Mouse (Mus musculus): ENCODE results near the gene Ssh2.
"Not testable (repeated sequence)": the region's sequence is repeated elsewhere in the genome, so short reads cannot be mapped to it uniquely, and the experiment has no call there.

Gene Ssh2

DNA sequence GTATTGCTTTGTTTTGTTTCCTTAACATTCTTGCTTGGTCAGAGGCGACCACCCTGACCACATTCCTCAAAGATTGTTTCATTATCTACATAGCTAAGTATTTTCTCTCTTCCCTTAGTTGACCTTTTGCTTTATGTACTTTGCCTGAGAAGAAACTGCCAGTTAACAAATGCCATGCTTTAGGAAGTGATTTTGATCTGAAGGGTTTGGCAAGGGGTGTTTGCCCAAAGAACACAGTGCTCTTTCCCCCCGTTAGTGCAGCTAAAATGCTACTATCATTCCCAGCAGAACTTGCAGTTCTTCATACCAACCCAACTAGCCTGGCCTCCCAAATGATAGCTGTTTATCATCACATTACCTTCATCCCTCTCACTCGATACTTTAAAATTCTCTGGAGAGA is 168.1 kb downstream of the Ssh2 start:
- no peak overlapping the region for H3K4me3 ChIP-seq (replicated peaks; ENCODE audit: low read length)
- no peaks in the 10 kb centered on the region for H3K9me3 ChIP-seq (ENCODE audit: low read length)
- no peaks in the 10 kb centered on the region for H3K36me3 ChIP-seq (ENCODE audit: insufficient read depth, low read length)
- H3K4me1 ChIP-seq (replicated peaks; ENCODE audit: low read depth, low read length), result no peaks in the 10 kb centered on the region
- no peak for TF ChIP-seq NANOG (IDR thresholded peaks at IDR 0.05; ENCODE audit: borderline replicate concordance, low read length)
- no peak for TF ChIP-seq CTCF (conservative IDR thresholded peaks at IDR 0.05; ENCODE audit: low read length)
- TF ChIP-seq POU5F1 (IDR thresholded peaks at IDR 0.05; ENCODE audit: borderline replicate concordance, low read length), result no peak
- H3K27me3 ChIP-seq (ENCODE audit: insufficient read depth, low read length), result no peaks in the 10 kb centered on the region

DNA sequence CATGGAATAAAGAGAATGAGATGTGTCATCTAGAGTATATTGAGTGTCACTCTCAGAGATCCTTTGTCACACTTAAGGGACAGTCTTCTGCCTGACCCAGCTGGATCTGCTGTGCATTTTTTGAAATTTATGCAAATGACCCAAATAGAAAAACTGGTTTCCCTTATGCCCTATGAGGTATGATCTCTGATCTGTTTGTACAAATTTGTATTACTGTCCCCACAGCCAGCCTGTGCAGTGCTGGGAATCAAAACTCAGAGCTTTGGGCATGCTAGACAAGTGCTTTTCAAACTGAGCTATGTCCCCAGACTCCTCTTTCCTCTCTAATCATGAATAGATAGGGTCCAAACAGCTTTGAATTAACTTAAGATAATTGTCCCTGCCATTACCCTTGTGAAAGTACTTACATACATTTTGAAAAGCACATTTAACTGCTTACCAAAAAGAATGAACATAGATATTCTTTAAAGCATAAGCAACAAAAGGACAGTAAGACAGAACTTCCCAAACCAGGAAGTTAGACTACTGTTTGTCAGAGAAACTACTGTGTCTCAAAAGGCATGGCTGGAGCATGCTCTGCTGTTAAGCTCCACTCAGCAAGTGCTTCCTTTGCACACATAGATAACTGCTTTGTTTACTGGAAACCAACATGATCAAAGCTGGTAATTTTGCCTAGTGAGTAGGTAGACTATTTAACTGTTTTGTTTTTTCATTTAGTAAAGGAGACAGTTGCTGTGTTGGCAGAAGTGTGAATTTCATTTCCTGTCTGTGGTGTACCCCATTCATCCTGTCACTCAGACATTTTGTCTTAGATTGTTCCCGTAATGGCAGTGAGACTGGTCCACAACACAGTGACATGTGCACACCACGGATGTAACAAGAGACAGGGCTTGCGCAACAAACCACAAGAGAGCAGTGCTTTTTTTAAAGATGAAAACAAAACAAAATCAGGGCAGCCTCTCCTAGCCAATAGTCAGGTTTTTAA is 169.9 kb downstream of the Ssh2 start:
- no peak for TF ChIP-seq CTCF (conservative IDR thresholded peaks at IDR 0.05; ENCODE audit: low read length)
- no peak for TF ChIP-seq POU5F1 (IDR thresholded peaks at IDR 0.05; ENCODE audit: borderline replicate concordance, low read length)
- no peak for TF ChIP-seq NANOG (IDR thresholded peaks at IDR 0.05; ENCODE audit: borderline replicate concordance, low read length)
- H3K4me3 ChIP-seq (replicated peaks; ENCODE audit: low read length), result no peak overlapping the region
- H3K4me1 ChIP-seq (replicated peaks; ENCODE audit: low read depth, low read length), result no peaks in the 10 kb centered on the region
- no peaks in the 10 kb centered on the region for H3K36me3 ChIP-seq (ENCODE audit: insufficient read depth, low read length)
- H3K9me3 ChIP-seq (ENCODE audit: low read length), result 0 out of 2 replicates have a peak, but pooled peaks cover 4% of the 10 kb centered on the region
- no peaks in the 10 kb centered on the region for H3K27me3 ChIP-seq (ENCODE audit: insufficient read depth, low read length)

DNA sequence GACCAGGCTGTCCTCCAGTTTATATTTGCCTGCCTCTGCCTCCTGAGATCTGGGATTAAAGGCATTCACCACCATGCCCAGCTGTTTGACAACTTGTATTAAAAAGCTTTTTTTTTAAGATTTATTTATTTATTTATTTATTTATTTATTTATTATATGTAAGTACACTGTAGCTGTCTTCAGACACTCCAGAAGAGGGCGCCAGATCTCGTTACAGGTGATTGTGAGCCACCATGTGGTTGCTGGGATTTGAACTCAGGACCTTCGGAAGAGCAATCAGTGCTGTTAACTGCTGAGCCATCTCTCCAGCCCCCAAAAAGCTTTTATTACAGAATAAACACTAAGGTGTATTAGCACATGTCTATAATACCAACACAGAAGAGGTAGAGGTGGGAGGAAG is 172.1 kb downstream of the Ssh2 start:
- not testable (repeated sequence) for H3K27me3 ChIP-seq (ENCODE audit: insufficient read depth, low read length); H3K4me1 ChIP-seq (replicated peaks; ENCODE audit: low read depth, low read length); H3K4me3 ChIP-seq (replicated peaks; ENCODE audit: low read length); H3K9me3 ChIP-seq (ENCODE audit: low read length); H3K36me3 ChIP-seq (ENCODE audit: insufficient read depth, low read length)

DNA sequence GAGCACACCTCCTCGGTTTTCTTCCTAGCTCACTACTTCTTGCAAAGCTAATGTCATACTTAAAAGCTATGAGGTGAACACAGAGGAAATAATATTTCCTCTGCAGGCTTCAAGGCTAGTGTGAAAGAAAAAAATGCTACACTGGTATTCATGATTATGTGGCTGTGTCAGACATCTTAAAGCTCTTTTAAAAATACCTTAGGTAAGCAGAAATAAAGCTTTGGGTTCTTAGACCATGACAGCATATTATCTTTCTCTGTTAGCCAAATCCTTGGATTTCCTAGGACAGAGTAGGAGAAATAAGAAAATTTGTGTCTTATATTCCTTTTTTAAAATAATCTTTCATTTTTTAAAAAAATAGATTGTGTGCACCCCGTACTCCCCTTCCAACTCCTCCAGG is 179.5 kb downstream of the Ssh2 start:
- no peak overlapping the region for H3K4me3 ChIP-seq (replicated peaks; ENCODE audit: low read length)
- H3K27me3 ChIP-seq (ENCODE audit: insufficient read depth, low read length), result no peaks in the 10 kb centered on the region
- no peaks in the 10 kb centered on the region for H3K36me3 ChIP-seq (ENCODE audit: insufficient read depth, low read length)
- 0 out of 2 replicates have a peak, but pooled peaks cover 5% of the 10 kb centered on the region for H3K9me3 ChIP-seq (ENCODE audit: low read length)
- no peaks in the 10 kb centered on the region for H3K4me1 ChIP-seq (replicated peaks; ENCODE audit: low read depth, low read length)
- TF ChIP-seq CTCF (conservative IDR thresholded peaks at IDR 0.05; ENCODE audit: low read length) (no peak), NANOG (IDR thresholded peaks at IDR 0.05; ENCODE audit: borderline replicate concordance, low read length) (no peak), POU5F1 (IDR thresholded peaks at IDR 0.05; ENCODE audit: borderline replicate concordance, low read length) (no peak)

DNA sequence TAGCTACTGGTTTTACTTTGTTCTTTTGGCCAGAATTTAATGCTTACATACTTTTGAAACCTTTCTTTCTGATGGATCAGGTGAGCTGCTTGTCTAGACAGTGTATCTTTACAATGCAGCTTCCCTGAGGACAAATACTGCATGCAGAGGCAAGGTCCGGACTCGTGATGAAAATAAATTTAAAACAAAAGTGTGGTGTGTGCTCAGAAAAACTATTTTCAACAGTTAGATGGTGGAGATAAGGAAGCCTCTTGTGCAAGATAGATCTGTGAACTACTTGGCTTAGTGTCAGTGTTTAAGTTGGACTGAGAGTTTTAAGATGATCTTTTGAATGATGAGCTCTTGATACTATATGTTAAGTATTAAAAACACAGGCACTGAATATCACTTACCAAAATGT is 186.4 kb downstream of the Ssh2 start:
- Histone ChIP-seq H3K4me3 (replicated peaks; ENCODE audit: low read length) (no peak overlapping the region), H3K27me3 (ENCODE audit: insufficient read depth, low read length) (no peaks in the 10 kb centered on the region), H3K4me1 (replicated peaks; ENCODE audit: low read depth, low read length) (no peaks in the 10 kb centered on the region), H3K9me3 (ENCODE audit: low read length) (no peaks in the 10 kb centered on the region), H3K36me3 (ENCODE audit: insufficient read depth, low read length) (no peaks in the 10 kb centered on the region)
- TF ChIP-seq CTCF (conservative IDR thresholded peaks at IDR 0.05; ENCODE audit: low read length), result no peak
- no peak for TF ChIP-seq POU5F1 (IDR thresholded peaks at IDR 0.05; ENCODE audit: borderline replicate concordance, low read length)
- TF ChIP-seq NANOG (IDR thresholded peaks at IDR 0.05; ENCODE audit: borderline replicate concordance, low read length), result no peak

DNA sequence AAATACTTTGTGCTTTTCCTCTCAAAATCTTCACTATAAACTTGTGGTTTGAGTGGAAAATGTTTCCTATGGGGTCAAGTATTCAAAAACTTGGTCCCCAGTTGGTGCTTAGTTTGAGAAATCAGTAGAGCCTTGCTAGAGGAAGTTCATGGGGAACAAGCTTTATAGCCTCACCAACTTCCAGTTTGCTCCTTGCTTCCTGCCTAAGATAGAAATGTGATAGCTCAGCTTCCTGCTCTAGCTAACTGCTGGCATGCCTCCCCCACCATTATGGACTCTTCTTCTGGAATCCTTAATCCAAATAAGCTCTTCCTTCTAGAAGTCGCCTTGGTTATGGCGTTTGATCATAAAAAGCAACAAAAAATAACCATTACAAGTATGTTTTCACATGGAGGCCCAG is 190.2 kb downstream of the Ssh2 start:
- H3K4me3 ChIP-seq (replicated peaks; ENCODE audit: low read length), result no peak overlapping the region
- no peaks in the 10 kb centered on the region for H3K4me1 ChIP-seq (replicated peaks; ENCODE audit: low read depth, low read length)
- H3K27me3 ChIP-seq (ENCODE audit: insufficient read depth, low read length), result no peaks in the 10 kb centered on the region
- H3K36me3 ChIP-seq (ENCODE audit: insufficient read depth, low read length), result no peaks in the 10 kb centered on the region
- TF ChIP-seq NANOG (IDR thresholded peaks at IDR 0.05; ENCODE audit: borderline replicate concordance, low read length) (no peak), CTCF (conservative IDR thresholded peaks at IDR 0.05; ENCODE audit: low read length) (no peak), POU5F1 (IDR thresholded peaks at IDR 0.05; ENCODE audit: borderline replicate concordance, low read length) (no peak)
- H3K9me3 ChIP-seq (ENCODE audit: low read length), result no peaks in the 10 kb centered on the region

DNA sequence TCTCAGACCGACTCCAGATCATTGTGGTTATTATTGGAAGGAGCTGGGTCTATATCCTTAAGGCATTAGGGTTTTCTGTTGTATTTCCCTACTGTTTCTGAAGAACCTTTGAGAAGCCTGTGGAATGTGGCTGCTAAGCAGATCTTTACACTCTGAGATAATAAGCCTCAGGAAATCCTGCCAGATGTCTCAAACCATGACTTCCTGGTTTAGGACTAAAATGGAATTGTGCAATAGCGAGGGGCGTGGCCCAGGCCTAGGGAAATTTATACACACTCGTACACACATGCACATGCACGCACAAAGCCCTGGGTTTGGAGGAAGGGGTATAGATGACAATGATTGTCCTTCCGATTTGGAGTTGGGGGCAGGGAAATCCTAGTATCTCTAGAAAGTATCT is 193.8 kb downstream of the Ssh2 start:
- TF ChIP-seq POU5F1 (IDR thresholded peaks at IDR 0.05; ENCODE audit: borderline replicate concordance, low read length) (no peak), NANOG (IDR thresholded peaks at IDR 0.05; ENCODE audit: borderline replicate concordance, low read length) (no peak), CTCF (conservative IDR thresholded peaks at IDR 0.05; ENCODE audit: low read length) (no peak)
- Histone ChIP-seq H3K9me3 (ENCODE audit: low read length) (no peaks in the 10 kb centered on the region), H3K27me3 (ENCODE audit: insufficient read depth, low read length) (no peaks in the 10 kb centered on the region), H3K4me1 (replicated peaks; ENCODE audit: low read depth, low read length) (no peaks in the 10 kb centered on the region), H3K4me3 (replicated peaks; ENCODE audit: low read length) (no peak overlapping the region), H3K36me3 (ENCODE audit: insufficient read depth, low read length) (no peaks in the 10 kb centered on the region)

DNA sequence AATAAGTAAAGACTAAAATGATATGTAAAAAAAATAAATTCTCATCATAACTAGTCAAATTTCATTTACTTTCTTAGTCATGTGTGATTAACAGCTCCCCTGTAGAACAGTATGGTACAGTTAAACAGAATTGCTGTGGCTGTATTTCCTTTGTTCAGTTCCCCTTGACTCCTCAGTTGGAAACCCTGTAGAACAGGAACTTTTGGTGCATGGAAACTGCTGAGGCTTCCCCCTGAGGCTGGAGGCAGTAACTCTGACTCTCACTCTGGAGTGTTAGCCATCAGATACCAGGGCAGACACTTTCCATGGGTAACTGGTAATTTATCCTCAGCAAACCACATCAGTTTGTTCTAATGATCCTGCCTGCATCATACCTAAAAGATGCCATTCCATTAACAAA is 195.2 kb downstream of the Ssh2 start:
- no peaks in the 10 kb centered on the region for H3K4me1 ChIP-seq (replicated peaks; ENCODE audit: low read depth, low read length)
- no peaks in the 10 kb centered on the region for H3K9me3 ChIP-seq (ENCODE audit: low read length)
- no peaks in the 10 kb centered on the region for H3K27me3 ChIP-seq (ENCODE audit: insufficient read depth, low read length)
- TF ChIP-seq NANOG (IDR thresholded peaks at IDR 0.05; ENCODE audit: borderline replicate concordance, low read length) (no peak), POU5F1 (IDR thresholded peaks at IDR 0.05; ENCODE audit: borderline replicate concordance, low read length) (no peak), CTCF (conservative IDR thresholded peaks at IDR 0.05; ENCODE audit: low read length) (no peak)
- H3K4me3 ChIP-seq (replicated peaks; ENCODE audit: low read length), result no peak overlapping the region
- no peaks in the 10 kb centered on the region for H3K36me3 ChIP-seq (ENCODE audit: insufficient read depth, low read length)
